Mouse (Mus musculus) left cerebral cortex, postnatal 36 days (tissue): Measurements from ENCODE around the gene Acan. TPM values are rescaled to one million over a fixed set of nuclear protein-coding genes. Genes with fewer than 3 reads are reported as not detected.

ENCODE experiments used
- DNase-seq, 2 experiments: peaks; one replicate each; pipeline ENCODE4 v3.0.0; 2021 to 2022; ENCODE audit warnings: low spot score in 2 of 2, mixed read lengths in 1 of 2
- intact Hi-C: fragments of 180-260 bp; cut with DNase I; formaldehyde crosslinking; loops from one replicate; pipeline ENCODE4 v1.15.1; 2025
- total RNA-seq, 2 experiments: library from RNA; stranded (reverse); gene quantifications; 2 replicates each; pipeline ENCODE4 v1.2.3; 2021

The Acan gene
- 1 to 10 TPM; 3.5 to 4.1 TPM for total RNA-seq

DNA sequence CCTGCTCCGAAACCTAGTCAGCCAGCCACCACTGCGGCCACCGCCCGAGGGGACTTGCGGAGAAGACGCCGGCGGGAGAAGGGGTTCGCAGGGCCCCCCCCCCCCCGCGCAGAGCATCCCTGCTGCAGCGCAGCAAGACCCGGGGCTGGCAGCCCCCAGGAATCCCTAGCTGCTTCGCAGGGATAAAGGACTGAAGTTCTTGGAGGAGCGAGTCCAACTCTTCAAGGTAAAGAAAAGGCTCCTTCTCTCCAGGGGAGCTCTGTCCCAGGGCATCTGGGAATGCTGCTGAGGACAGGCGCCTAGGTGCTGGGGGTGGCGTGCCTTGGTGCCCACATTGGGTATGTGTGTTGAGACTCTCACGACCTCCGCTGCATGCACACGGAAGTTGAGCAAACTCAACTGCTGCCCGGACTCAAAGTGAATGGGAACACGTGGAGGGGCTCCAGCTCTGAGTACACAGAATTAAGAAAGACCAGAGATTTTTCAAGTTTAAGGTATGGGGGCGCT is at the start of gene Acan:
Acan (plus strand) TSS at position 101 of the 507 bp plus-strand sequence.
- no peak for DNase-seq
- intact Hi-C loops = no loop called here

- intact Hi-C loops = no loop called here
- no peak for DNase-seq
These were observed 31.9 kb upstream of the Acan start for GRCm38 (mm10) chr7:79021293-79021905.

DNA sequence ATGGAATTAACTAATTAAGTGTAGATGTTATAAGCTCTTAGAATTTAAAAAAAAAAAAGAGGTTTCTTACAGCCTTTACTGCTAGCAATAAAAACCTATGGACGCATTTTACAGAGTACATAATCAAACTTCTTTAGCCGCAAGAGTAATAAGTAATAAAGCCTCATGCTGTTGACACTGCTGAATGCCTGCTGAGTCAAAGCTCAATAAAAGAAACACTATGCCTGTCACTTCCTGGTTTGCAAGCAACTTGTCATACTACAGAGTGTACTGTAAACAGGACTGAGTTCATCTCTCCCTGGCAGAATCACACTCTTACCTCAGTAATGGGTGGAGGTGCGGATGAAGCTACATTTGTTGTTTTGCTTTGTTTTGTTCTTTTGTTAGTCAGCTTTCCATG is 24.1 kb upstream of the Acan start:
- intact Hi-C loops = no loop called here
- no peak for DNase-seq

DNA sequence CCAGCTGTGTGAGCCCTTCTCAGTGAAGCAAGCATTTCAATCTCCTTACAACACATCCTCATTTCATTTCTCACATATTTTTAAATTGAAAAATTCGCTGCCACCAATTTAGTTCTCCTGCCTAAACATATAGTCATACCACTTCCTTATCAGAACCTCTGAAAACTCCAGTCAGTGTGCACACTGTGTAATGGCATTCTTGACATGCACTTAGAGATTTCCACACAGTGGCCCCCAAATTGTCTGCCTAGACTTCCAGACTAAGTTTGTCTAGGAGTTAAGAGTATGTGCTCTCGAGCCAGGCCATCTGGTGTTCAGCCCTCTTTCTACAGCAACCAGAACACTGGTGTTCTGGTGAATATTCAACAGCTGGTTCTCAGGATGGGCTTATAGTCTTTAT is 19.5 kb upstream of the Acan start:
- DNase-seq = no peak
- intact Hi-C loops = no loop called here

- DNase-seq = no peak
- intact Hi-C loops = no loop called here
These were observed 18.8 kb upstream of the Acan start for GRCm38 (mm10) chr7:79034521-79034920.

DNA sequence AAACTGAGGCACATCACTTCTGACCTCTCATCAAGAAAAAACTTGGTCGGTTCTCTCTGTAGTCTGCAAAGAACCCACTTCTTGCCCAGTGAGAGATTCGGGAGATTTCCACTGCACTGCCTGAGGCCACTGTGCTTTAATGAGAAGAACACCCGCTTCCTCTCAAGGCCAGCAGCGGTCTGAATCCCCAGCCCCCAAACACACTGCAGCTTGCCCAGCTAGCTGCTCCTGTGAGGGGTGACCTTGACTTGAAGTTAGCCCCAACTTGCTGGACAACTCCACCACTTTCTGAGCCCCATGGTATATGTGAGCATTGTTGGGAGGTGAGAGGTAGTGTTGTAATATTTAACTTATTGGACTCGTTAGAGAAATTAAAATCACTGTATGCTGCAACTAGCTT is 1.2 kb upstream of the Acan start:
- intact Hi-C loops = no loop called here
- no peak for DNase-seq

GRCm38 (mm10) chr7:79052521-79053382 is 531 bp upstream of the Acan start:
- DNase-seq = peak in 1 of 2 experiments; percentile 10
- intact Hi-C loops = no loop called here

GRCm38 (mm10) chr7:79054111-79054510 is 828 bp downstream of the Acan start:
- intact Hi-C loops = no loop called here
- no peak for DNase-seq

GRCm38 (mm10) chr7:79058546-79058945 is 5.3 kb downstream of the Acan start:
- no peak for DNase-seq
- intact Hi-C loops = no loop called here

- intact Hi-C loops = no loop called here
- DNase-seq = no peak
These were observed 14.2 kb downstream of the Acan start for GRCm38 (mm10) chr7:79067466-79067865.

- DNase-seq = no peak
- intact Hi-C loops = no loop called here
These were observed 14.9 kb downstream of the Acan start for GRCm38 (mm10) chr7:79068231-79068630.

DNA sequence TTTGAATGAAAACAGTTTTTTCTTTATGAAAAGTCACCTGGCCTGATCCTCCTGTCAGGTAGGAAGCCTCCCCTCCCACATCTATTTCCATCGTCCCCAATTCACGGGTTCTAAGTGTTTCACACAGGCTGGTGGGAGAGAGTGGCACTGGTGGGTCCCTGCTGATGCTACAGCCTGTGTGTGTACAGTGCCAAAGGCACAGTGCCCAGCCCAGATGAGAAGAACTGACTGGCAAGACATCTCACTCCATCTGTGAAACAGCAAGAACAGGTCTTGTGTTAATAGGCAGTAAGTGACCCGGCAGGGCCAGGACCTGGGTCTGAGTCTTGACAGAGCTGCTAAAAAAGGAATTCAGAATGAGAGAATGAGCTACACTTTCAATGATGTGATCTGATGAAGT is 25.9 kb downstream of the Acan start:
- no peak for DNase-seq
- intact Hi-C loops = no loop called here

- peak; percentile 52 to 56 for DNase-seq
- intact Hi-C loops = loop anchor here (1.0 to 10.0 kb wide), 2 partner anchors 156 to 286 kb away; no protein-coding TSS in a partner anchor
These were observed 27.5 kb downstream of the Acan start for GRCm38 (mm10) chr7:79080572-79081399.

- intact Hi-C loops = loop anchor here (10.0 kb wide), 1 partner anchor 294 kb away; no protein-coding TSS in a partner anchor
- no peak for DNase-seq
These were observed 35.8 kb downstream of the Acan start for GRCm38 (mm10) chr7:79089111-79089510.

GRCm38 (mm10) chr7:79096492-79096891 is 43.2 kb downstream of the Acan start:
- intact Hi-C loops = no loop called here
- no peak for DNase-seq

DNA sequence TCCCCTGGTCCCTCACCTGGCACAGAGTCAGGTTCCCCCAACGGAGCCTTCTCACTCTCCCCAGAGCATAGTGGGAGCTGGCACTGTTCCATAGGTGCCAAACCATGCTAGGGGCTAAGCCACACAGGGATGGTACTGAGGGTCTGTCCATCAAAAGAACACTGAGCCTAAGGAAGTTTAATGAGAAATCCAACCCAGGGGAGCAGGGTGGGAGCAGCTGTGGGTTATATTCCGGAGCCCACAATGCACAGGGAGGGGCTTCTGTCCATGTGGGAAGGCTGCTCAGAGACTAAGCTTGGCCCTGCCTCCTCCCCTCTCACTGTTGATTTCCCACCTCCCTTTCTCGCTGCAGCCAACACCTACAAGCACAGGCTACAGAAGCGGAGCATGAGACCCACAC is 60.6 kb downstream of the Acan start:
- intact Hi-C loops = no loop called here
- DNase-seq = no peak

DNA sequence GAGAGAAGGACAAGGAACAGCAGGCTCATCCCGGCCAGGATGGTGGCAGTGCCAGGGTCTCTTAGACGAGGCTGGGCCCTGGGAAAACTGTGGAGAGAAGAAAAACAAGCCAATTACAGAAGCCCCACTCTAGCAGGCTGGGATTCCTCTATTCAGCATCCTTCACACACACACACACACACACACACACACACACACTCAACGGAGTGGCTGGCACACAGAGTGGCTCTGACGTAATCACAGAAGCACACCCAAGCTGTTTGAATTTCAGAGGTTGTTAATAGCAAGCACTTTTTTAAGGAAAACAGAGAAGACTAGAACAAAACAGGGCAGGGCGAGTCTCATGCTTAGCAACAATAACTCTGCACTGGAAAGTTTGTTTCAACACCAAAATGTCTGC is 70.2 kb downstream of the Acan start:
- intact Hi-C loops = no loop called here
- DNase-seq = peak in 1 of 2 experiments; percentile 22

DNA sequence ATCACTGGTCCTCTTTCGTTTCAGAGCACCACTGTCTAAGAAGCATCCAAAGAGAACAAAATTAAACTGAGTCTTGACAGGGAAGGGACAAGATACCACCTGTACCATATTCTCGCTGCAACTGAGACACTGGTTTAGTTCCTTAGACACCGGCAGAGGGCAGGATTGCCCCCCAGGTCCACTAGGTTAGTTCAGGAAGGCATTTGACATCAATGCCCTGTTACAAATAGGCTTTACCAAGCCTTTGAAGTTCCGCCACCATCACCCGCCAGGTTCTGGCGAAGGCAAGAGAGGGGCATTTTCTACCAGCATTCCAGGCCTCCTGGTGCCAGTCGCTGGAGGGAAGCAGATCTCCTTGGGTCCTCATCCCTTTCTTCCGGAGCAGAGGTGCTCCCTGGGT is 76.6 kb downstream of the Acan start:
- no peak for DNase-seq
- intact Hi-C loops = no loop called here

DNA sequence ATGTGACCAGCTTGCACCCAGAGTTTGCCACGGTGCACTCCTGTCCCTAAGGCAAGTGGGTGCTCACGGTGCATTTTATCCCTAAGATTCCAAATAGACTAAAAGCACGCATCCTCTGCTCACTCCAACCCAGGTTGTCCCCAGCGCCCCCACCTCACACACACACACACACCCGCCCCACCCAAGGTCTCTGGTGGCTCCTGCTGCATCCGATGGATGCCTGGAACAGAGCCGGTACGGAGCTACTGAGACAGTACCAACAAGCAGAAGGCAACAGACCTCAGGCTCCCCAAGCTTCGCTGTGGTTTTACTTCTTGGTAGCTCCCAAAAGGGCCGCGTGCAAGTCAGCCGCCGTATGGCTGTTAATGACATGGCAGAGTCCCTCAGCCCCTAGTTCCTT is 77.1 kb downstream of the Acan start:
- intact Hi-C loops = no loop called here
- DNase-seq = no peak

GRCm38 (mm10) chr7:79130843-79131444 is 77.7 kb downstream of the Acan start, which contains the start of gene Hapln3:
Gene Hapln3, minus strand, starts transcription at chr7:79131018.
- intact Hi-C loops = no loop called here

More at GRCm38 (mm10) chr7:79130843-79131444, 77.7 kb downstream of the Acan start, which contains the start of gene Hapln3:
- no peak for DNase-seq
